Mouse (Mus musculus): Measurements from ENCODE around the gene Pcsk1n.

- TF ChIP-seq POLR2A (IDR thresholded peaks at IDR 0.05; ENCODE audit: extremely low read depth, insufficient read depth, low read length) (no peak), CTCF (IDR thresholded peaks at IDR 0.05; ENCODE audit: extremely low read depth, insufficient read depth, low read length) (no peak)
Measured at GRCm38 (mm10) chrX:7922032-7922431, 2.4 kb downstream of the Pcsk1n start.

Data from cortical plate, adult 2 months (tissue).